Mouse (Mus musculus) gastrocnemius, postnatal 25 days (tissue): ENCODE measurements at regions not wholly inside any gene's neighbourhood (a gene's known extent, or its start where the extent isn't known, plus 50 kb on each side); places are given as distances from the start of the nearest gene placed in this dataset.

Source experiments
- DNase-seq: peaks from one replicate; pipeline ENCODE4 v3.0.0; 2022

- DNase-seq, result no peak
These were observed 112.7 kb downstream of the Ets2 start for GRCm38 (mm10) chr16:95814513-95815118.

- peak; percentile 27 for DNase-seq
These were observed 109.2 kb downstream of the Ets2 start for GRCm38 (mm10) chr16:95811092-95811491.

- DNase-seq, result no peak
These were observed 107.4 kb downstream of the Ets2 start for GRCm38 (mm10) chr16:95809127-95809876.

GRCm38 (mm10) chr16:95806510-95806909, 104.6 kb downstream of the Ets2 start:
- DNase-seq, result no peak

GRCm38 (mm10) chr16:95804199-95804598, 102.3 kb downstream of the Ets2 start:
- no peak for DNase-seq

GRCm38 (mm10) chr16:95802641-95803040, 100.8 kb downstream of the Ets2 start:
- no peak for DNase-seq

GRCm38 (mm10) chr16:95802207-95802606, 100.3 kb downstream of the Ets2 start:
- DNase-seq, result no peak

GRCm38 (mm10) chr16:95800911-95801442, 99.1 kb downstream of the Ets2 start:
- DNase-seq, result no peak

- no peak for DNase-seq
These were observed 96.7 kb downstream of the Ets2 start for GRCm38 (mm10) chr16:95798582-95798981.

GRCm38 (mm10) chr16:95798099-95798498, 96.2 kb downstream of the Ets2 start:
- no peak for DNase-seq

GRCm38 (mm10) chr16:95797141-95797540, 95.3 kb downstream of the Ets2 start:
- DNase-seq, result no peak

GRCm38 (mm10) chr16:95794876-95795275, 93.0 kb downstream of the Ets2 start:
- no peak for DNase-seq

GRCm38 (mm10) chr16:95794281-95794727, 92.4 kb downstream of the Ets2 start:
- DNase-seq, result no peak

GRCm38 (mm10) chr16:95790691-95791090, 88.8 kb downstream of the Ets2 start:
- DNase-seq, result no peak

- no peak for DNase-seq
These were observed 87.7 kb downstream of the Ets2 start for GRCm38 (mm10) chr16:95789548-95789947.

- no peak for DNase-seq
These were observed 79.8 kb downstream of the Ets2 start for GRCm38 (mm10) chr16:95781681-95782080.

GRCm38 (mm10) chr16:95780431-95780830, 78.6 kb downstream of the Ets2 start:
- DNase-seq, result no peak

GRCm38 (mm10) chr16:95778845-95779722, 77.2 kb downstream of the Ets2 start:
- no peak for DNase-seq

- DNase-seq, result no peak
These were observed 76.3 kb downstream of the Ets2 start for GRCm38 (mm10) chr16:95778173-95778572.

GRCm38 (mm10) chr16:95776610-95777363, 74.9 kb downstream of the Ets2 start:
- DNase-seq, result no peak

- no peak for DNase-seq
These were observed 74.1 kb downstream of the Ets2 start for GRCm38 (mm10) chr16:95776010-95776409.

GRCm38 (mm10) chr16:95775361-95775760, 73.5 kb downstream of the Ets2 start:
- DNase-seq, result no peak
